Mouse (Mus musculus): Measurements from ENCODE around the gene Efcab12.

Efcab12 gene

DNA sequence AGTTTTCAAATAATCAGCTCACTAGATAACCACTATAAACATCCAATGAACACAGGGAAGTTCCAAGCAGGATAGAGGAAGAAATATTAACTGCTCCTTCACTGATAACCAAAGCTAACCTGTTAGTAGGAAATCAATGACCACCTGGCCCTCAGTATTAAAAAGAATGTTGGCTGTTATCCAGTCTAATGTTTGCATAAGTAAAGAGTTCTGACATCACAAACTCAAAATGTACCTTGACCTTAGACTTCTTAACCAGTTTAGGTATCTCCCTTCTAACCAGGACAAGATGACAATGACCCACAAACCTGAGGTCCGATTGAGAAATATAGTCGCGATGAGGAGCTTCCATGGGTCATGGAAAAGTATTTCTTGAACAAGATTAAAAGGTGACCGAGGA is 6.8 kb upstream of the Efcab12 start:
- DNase-seq (ENCODE audit: low read depth, low spot score), result no peak

DNA sequence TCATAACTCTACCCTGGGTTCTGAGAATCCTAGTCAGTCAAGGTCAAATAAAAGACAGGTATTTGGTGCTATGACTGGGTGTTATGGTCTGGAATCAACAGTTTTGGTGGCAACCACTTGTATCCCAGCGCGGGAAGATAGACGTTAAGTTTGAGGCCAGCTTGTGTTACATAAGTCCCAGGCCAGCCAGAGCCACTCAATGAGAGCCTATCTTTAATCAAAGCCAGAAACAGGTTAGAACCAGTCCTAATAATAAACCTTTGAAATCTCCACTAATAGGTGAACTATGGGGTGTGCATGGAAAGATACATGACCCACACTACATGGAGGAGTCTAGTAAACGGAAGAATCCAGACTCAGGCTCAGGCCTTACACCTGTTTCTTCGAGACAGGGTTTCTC is 533 bp upstream of the Efcab12 start:
- no peak for DNase-seq (ENCODE audit: low read depth, low spot score)

DNA sequence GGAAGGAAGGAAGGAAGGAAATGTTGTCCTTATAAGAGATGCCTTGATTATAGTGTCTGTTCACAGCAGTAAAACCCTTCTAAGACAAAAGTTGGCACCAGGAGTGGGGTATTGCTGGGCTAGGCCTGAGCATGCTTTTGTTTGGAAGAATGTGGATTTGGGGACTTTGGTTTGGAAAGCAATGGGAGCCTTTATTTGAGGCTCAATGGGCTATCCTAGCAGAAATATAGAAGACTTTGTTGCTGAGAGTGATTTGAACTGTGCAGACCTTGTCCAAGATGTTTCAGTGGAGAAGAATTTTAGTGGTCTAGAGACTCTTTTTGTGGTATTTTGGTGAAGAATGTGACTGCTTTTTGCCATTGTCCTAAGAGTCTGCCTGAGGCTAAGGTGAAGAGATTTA is 4.4 kb downstream of the Efcab12 start:
- no peak for DNase-seq (ENCODE audit: low read depth, low spot score)

DNA sequence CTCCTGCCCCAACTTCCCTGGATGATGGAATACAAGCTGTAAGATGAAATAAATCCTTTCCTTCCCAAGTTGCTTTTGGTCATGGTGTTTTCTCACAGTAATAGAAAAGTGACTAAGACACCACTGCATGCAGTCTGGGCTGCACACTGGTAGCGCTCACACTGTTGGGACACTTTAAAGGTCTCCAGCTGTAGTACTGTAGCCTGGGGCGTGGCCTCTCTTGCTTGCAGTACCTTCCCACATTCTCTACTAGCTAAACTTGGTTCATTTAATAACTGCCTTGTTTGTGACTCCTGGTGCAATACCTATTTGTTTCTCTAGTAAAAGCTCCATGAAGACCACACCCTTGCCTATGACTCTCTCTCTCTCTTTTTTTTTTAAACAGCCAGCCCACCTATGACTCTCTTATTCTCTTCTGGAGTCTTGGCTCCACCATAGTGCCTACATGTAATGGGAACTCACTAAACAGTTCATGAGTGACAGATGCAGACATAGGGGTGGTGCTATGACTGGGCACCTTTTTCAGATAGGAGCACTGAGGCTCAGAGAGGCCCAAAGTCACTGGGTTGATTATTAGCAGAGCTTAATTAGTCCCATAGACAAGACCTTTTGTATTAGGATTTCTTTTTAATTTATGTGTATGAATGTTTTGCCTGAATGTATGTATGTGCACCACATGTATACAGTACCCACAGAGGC is 5.9 kb downstream of the Efcab12 start:
- DNase-seq (ENCODE audit: low read depth, low spot score), result no peak

DNA sequence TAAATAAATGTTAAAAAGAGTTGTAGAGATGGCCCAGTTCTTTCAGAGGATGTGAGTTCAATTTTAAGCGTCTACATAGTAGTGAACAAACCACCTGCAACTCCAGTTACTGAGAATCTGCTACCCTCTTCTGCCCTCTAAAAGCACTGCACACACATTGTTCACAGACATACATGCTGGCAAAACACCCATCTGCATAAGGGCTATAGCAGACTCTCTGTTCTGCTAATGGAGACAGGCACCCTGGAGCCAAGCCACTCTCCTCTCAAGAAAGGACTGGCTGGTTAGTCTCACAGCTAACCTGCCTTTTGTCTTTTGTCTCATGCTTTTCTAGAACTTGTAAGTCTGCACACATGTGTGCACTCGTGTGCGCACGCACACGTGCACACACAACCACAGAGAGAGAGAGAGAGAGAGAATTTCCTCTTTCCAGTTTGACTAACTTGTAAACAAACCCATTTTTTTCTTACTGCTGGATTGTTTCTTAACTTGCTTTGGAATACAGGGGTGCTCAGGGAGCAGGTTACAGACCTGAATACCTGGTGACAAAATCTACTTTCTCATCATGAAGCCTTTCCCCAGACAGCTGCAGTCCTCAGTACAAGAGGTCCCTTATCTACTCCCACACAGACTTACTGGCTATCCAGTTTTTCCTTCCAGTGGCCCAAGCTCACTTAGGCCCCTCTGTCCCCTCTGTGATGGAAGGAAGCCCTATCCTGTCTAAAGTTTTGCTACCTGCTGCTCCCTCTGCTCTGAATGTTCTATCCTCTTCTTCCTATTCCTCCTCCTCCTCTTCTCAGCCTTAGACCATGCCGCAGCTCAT is 7.2 kb downstream of the Efcab12 start:
- DNase-seq (ENCODE audit: low read depth, low spot score), result no peak

DNA sequence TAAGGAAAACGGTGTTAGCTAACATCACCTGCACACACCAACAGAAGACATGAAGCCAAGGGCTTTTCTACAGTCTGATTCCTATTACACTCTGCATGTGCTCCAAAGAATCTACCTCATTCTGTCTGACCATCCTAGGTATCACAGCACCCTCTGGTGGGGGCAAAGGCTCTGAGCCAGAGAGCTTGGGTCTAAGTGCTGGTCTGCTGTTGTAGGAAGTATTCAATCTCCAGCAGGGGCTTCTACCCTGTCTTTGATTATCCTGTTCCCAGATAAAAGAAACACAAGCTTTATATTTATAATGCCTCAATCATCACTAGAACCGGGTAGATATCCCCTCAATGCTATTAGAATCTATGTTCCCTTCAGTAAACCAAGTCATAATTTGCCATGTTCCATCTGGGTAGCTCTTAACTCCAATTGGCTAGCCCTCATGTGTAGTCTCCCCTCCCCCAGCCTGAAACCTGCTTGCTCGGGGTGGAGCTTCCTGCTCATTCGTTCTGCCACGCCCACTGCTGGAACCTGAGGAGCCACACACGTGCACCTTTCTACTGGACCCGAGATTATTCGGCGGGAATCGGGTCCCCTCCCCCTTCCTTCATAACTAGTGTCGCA is 14.3 kb downstream of the Efcab12 start:
- peak; percentile 91 for DNase-seq (ENCODE audit: low read depth, low spot score)

DNA sequence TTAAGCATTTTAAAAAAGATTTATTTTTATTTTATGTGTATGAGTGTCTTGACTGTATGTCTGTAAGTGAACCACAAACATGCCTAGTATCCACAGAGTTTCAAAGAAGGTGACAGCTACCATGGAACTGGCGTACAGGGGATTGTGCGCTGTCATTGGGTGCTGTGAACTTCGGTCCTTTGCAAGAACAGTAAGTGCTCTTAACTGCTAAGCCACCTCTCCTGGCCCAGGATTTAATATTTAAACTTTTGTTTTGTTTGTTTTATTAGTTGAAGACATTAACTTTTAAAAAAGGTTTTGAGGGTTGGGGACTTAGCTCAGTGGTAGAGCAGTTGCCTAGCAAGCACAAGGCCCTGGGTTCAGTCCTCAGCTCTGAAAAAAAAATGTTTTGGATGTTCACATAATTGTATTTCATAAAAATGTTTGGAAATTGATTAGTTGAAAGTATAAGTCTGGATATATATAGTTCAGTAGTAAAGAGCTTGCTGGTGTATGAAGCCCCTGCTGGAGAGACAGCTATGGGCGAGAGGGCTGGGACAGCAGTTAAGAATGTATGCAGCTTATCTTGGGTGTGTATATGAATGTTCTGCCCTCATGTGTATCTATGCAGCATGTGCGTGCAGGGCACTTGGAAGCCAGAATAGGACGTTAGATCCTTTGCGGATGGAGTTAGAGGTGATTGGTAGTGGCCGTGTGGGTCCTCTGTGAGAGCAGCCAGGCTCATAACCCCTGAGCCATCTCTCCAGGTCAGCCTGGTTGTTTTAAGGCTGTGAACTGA is 16.8 kb downstream of the Efcab12 start:
- no peak for DNase-seq (ENCODE audit: low read depth, low spot score)

DNA sequence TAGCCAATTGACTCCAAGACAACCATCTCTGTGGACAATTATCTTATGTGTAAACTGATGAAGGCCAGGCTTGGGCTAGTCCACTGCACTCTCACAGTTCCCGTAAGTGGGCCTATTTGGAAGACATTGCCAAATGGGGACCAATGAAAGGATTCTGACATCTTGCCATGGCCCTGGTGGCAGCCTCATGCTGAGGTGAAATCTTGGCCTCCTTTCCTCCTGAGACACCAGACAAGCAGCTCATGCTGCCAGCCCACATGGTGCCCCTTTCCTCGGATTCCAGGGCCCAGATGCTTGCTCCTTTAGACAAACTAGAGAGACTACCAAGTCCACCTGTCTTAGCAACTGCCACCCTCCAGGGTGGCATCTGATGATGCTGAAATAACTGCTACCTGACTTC is 20.1 kb downstream of the Efcab12 start:
- DNase-seq (ENCODE audit: low read depth, low spot score), result no peak

DNA sequence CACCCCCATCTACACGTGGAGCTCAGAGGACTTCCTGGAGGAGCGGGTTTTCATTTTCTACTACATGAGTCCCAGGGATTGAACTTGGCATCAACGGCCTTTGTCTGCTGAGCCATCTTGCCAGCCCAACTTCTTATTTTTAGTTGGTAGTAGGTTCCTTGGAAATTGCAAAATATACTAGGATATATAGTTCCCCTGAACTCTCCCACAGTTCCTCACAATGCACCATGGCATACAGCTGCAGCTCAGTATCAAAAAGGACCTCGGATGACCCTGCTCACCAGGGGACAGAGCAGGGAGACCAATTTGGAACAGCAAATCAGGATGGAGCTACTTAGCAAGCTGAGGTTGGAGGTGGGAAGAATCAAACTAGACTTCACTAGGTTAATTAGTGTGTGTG is 23.2 kb downstream of the Efcab12 start:
- no peak for DNase-seq (ENCODE audit: low read depth, low spot score)

DNA sequence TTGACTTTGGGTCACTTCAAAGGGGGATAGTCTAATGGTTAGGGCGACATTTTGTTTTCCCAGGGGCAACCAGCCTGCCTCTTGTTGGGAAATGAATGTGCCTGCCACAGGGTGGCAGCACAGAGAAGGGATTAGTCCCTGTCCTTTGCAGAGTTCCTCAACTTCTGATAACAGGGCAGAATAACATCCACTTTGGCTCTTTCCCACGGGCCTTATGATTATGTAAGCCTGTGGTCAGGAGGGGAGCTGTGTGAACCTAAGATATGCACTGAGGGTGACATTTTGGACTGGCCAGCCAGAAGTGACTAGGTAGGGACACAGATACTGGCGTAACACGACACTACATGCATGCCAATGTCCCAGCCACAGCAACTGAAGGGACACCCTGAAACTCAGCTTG is 24.1 kb downstream of the Efcab12 start:
- no peak for DNase-seq (ENCODE audit: low read depth, low spot score)

DNA sequence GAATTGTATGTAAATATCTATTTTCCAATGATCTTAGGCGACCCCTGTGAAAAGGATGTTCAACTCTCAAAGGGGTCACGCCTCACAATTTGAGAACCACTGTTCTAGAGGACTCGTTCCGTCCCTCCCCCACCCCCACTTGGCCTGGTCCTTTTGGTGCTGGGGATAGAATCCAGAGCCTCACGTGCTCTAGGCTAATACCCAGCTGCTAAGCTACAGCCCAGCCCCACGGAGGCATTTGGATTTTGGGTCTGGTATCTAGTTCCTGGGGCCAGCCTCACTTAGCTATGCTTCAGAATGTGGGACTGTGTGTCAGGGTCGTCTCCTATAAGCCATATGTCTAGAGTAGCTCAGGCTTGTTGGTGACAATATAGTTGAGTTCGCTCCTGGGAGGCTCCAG is 26.6 kb downstream of the Efcab12 start:
- no peak for DNase-seq (ENCODE audit: low read depth, low spot score)

DNA sequence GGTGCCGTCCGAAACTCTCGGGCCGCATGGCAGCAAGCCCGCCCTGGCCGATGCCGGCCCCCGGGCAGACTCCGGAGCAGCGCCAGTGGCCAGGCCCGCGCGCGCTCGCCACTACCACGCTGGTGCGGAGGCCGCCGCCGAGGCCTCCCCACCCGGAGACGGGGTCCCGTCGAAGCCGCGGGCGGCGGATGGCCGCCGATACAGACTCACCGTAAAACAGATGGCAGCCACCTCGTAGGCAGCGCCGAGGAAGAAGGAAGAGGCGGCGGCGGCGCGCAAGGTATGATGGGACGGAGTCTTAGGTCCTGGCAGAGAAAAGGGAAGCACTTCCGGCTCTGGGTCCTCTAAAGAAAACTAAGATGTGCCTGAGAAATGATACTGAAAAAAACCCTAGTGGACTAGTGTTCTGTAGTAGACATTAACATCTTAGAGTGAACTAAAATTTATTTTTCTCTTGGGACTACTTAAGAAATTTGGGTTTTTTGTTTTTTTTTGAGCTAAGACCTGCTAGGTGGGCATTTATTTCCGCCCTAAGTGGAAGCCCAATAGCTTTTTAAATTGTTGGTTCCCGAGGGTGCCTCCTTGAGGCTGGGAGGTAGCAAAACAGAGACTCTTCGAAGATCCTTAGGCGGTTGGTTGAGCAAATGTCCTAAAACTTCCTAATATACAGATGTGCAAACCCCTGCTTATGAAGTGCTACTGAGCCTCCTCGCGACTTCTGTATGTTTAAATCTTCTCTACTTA is 29.6 kb downstream of the Efcab12 start, which contains the start of gene Rpl32:
Rpl32 (minus strand) TSS at position 260 of the 744 bp plus-strand sequence.
- peak; percentile 78 for DNase-seq (ENCODE audit: low read depth, low spot score)

DNA sequence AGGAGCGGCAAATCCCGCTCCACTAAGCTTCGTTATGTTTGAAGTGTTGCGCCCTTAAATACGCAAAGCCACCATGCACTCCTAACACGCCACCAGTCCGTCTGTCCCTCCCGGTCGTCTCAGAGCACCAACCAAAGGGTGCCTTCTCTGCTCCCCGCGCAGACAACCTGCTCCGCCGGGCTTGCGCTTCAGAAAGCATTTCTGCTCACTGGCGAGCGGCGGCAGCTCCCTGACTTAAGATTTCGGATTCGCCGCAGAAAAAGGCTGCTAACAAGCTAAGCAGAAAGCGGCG is 30.1 kb downstream of the Efcab12 start:
- DNase-seq (ENCODE audit: low read depth, low spot score), result no peak

DNA sequence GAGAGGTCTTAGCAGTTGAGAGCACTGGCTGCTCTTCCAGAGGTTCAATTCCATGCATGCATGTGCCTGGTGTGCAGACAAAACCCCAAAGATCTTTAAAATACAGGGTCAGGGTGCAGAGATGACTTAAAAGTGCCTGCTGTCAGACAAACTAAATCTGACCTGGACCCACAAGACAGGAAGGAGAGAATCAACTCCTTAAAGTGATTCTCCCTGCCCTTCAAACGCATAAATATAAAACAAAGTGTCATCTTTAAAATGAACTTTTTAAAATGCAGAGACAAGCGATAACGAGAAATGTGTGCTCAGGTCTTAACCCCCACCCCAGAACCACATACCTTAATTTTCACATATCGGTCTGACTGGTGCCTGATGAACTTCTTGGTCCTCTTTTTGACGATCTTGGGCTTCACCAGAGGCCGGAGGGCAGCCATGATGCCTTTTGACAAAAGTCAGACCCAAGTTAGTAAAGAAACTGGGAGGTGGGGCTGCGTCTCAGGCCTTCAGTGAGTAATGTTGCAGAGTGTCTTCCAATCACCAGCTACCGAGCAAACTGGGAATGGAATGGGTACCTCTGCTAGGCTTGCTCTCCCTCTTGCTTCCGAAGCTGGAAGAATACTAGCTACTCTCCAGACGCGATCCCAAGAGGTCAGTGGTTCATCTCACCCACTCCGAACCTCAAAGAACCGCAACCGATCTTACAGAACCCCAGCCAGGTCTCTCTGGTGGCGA is 30.6 kb downstream of the Efcab12 start:
- no peak for DNase-seq (ENCODE audit: low read depth, low spot score)

DNA sequence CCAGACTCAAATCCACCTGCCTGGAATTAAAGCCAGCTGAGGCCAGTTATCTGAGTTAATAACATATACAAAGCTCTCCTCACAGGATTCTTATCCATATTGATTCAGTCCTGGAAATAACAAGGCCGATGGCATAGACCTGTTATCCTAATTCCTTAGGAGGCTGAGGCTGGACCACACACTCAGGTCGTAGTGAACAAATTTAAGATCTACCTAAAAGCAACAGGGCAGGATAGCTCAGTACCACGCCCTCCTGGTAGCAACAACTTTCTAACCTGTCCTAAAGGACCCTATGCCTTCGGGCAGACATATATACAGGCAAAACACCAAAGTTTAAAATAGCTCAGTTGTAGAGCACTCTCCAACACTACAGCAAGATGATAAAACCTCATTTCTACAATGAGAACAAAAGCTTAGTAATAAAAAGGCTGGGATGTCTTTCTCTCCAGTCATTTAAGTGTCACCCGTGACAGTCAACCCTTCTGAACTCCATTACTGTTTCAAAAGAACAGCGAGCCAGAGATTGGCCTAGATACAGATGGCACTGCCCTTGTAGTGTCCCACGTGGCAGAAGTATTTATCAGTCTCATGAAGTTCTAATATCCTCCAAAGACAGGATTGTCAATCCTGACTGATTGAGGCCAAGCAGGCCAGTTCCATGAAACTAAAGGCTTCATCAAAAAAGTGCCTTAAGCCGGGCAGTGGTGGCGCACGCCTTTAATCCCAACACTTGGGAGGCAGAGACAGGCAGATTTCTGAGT is 33.6 kb downstream of the Efcab12 start:
- DNase-seq (ENCODE audit: low read depth, low spot score), result no peak

DNA sequence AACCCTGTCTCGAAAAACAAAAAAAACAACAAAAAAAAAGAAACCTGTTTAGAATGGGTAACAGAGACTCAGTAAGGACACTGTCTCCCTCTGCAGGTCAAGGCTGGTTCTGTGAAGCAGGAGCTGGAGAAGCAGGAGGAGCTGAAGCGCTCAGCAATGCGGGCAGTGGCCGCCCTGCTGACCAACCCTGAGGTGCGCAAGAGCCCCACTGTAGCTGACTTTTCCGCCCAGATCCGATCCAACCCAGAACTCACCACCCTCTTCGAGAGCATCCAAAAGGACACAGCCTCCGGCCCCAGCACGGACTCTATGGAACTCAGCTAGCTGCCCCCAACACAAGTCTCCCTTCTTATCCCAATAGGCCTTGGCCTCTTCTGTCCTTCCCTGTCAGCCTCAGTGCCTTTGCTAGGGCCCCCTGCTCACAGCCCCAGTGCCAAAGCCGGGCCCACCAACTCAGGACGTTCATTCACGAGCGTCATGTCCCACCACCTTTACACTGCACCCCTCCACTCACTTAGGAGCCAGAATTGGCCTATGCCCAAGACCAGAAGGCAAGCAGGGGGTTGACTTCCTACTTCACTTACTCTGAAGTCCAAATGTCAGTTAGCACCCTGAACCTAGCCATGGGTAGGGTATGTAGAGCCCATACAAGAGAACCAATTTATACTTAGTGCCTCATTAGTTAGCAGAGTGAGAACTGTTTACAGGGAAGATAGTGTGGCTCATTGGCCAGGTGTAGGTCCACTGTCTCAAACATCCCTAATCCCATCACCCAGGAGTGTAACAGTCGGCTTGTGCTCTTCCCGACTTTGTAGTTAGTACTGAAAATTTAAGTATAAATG is 34.5 kb downstream of the Efcab12 start:
- DNase-seq (ENCODE audit: low read depth, low spot score), result peak; percentile 73

DNA sequence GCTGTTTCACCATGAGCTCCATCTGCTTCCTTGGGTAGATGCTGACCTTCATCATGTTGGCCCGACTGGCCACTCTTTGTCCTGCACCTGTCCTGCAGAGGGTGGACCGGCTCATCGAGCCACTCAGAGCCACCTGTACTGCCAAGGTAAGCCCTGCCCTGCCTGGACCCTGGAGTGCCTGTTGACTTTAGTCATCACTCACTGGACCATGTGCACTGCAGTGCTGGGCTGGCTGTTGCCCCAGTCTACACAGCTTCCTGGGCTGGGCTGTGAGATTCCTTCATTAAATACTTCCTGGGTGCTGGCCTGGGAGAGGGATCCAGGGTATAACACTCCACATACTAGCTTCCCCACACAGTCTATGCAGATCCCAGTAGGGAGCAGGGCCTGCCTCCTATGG is 36.4 kb downstream of the Efcab12 start:
- no peak for DNase-seq (ENCODE audit: low read depth, low spot score)

DNA sequence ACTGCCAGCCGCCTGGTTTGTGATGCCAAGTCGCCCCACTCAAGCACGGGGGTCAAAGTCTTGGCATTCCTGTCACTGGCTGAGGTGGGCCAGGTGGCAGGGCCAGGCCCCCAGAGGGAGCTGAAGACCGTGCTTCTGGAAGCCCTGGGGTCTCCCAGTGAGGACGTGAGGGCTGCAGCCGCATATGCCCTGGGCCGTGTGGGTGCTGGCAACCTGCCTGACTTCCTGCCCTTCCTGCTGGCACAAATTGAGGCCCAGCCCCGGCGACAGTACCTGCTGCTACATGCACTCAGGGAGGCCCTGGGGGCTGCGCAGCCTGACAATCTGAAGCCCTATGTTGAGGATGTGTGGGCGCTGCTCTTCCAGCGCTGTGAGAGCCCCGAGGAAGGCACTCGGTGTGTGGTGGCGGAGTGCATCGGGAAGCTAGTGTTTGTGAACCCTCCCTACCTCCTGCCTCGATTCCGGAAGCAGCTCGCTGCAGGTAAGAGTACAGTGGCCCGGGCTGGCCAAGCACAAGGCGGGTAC is 45.5 kb downstream of the Efcab12 start:
- no peak for DNase-seq (ENCODE audit: low read depth, low spot score)

Measured in WW6 (cell line).